Mouse (Mus musculus) kidney, postnatal 14 days (tissue): Measurements from ENCODE around the gene Papolg.
"Not testable (repeated sequence)": the region's sequence is repeated elsewhere in the genome, so short reads cannot be mapped to it uniquely, and the experiment has no call there.

Experiments used
- DNase-seq: peaks from one replicate; pipeline ENCODE4 v3.0.0; 2022; ENCODE audit warnings: mixed read lengths

Gene Papolg

DNA sequence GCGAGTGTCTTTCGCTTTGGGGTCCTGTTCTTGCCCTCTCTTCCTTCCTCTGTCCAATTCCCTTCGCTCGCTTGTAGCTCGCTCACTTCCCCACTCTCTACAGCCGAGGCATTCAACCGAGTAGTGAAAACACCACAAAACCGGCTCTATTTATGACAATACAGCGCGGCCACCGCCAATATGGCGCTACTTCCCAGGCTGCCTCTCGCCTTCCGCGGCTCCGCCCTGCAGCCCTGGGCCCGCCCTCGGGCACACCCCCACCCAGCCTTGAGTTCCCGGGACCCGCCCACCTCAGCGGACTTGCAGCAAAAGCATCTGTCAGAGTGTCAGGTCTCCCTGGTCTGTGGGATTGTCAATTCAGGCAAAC is at the start of gene Papolg:
Papolg (minus strand) TSS at position 194 of the 367 bp plus-strand sequence.
- peak; percentile 95 for DNase-seq

DNA sequence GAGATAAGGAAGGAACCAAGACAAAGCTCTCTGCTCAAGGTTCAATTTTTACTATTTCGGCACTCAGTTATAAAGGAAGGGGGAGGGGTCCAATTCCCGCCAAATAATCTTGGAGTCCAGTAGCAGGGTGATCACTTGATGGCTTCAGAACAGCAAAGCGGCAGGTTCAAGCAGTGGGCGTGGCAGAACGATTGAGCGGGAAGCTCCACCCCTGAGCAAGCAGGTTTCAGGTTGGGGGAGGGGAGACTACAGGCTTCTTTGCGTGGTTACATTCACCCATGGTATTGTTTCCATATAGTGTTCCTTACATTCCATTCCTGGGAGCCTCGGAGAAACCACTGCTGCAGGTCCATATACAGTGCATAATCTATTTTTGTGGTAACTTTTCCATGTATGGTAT is 33.1 kb upstream of the Papolg start:
- DNase-seq = not testable (repeated sequence)

DNA sequence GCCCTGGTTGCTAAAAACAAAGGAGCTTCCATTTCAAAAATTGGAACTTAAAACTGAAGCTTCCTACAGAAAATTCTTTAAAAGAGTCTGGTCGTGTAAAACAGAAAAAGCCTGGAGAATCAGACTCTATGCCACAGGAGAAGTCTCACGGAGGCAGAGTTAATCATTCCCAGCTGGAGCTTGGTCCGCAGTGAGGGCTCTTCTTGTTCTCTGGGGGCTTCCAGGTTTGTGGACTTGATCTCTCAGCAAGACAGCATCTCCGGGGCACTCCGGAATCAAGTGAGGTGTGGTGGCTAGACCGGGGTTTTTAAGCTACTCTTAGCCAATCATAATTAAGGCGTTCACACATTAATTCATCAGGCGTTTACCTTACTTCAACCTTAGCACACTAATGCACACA is 32.6 kb upstream of the Papolg start:
- no peak for DNase-seq

DNA sequence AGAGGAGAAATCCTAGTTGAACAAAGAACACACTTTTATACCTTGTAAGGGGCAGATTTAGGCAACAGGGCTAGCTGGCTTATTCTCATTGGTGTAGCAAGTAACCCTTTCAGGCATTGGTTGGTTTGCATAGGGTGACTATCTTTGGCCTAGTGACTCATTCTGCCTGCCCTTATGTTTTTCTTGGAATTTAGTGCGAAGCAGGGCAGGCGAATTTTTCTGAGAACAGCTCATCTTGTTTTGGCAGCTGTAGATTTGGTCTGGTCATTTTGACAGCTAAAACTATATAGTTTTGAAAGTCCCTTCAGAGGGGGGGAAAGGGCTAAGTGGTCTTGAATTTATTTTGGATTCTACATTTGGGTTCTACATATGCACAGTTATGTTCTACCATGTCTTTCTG is 18.8 kb upstream of the Papolg start:
- not testable (repeated sequence) for DNase-seq

DNA sequence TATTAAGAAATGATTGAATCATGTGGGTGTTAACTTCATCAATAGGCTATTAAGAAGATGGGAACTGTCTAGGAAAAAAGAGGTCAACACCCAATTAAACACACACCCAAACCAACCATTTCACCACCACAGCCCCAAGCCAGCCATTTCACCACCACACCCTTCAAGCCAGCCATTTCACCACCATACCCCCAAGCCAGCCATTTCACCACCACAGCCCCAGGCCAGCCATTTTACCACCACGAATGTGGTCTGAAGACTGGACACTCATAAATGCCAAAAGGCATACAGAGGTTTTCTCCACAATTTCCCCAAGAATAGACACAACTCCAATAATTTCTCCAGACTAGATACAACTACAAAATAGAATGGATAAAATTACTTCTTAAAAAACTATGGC is 8.9 kb upstream of the Papolg start:
- DNase-seq = no peak

DNA sequence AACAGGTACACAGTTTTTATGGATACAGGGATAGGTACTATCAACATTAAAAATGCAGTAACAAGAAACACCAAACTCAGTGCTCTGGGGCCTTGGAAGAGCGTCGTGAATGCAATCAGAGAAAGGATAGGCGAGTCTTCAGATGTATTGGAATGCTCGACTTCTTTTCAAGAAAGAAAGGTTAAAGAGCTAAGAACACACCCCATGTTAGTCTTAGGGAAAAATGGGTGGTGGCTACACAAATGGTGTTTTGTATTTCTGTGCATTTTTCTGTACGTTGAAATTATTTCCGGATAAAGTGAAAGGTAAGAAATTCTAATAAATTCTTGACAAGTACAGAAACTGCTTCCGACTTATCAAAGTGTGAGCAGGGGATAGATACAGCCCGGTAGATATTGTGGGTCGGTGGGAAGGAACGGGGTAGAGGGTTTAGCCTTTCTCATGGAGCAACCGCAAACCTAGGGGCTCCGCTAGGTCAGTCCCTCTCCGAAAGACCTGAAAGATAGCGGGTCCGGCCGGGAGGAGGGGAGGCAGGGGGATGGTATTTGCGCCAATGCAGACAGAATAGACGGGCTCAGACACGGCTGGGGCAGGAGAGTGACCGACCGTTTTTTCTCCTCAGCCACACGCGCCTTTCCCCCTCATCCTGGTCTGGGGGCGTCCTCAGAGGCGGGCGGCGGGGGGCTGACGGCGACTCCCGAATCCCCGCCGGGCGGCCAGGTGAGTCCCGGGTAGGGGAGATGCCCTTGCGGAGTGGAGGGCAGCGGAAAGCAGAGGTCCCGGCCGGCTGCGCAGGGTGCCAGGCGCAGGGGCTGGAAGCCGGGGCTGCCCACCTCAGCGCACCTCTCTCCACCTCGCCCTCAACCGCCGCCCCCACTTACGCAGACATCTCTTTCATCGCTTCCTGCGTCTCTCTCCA is 653 bp downstream of the Papolg start:
- DNase-seq = no peak

DNA sequence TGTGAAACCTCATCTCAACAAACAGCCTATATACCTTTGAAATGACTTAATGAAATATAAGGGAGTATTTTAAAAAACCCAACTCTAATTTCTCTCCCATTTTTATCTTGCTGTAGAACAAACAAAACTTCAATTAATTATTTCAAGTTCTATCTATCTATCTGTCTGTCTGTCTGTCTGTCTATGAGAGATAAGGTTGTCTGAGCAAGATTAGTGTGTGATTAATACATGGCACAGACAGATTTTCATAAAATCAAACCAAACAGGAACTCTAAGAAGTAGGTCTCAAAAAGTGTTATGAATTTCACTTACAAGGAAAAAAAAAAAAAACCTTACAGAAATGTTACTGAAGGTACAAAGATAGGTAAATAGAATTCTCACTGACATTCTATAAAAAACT is 1.5 kb downstream of the Papolg start:
- DNase-seq = no peak

DNA sequence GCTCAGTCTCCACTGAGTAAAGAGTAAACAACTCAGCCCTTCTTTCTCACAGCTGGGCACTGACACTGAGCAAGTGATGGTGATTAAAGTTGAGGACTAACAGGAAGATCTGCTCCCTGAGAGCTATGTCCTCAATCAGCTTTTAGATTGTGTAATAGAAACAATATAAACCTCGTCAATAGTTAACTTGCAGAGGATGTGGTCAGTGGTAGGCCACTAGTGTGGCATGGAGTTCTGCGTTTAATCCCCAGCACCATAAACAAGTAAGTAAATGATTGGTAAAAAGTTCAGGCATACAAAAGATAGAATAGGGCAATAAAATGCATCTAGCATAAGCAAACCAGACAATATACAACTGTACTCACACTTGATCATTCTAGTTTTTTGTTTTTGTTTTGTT is 30.7 kb downstream of the Papolg start:
- DNase-seq = no peak

DNA sequence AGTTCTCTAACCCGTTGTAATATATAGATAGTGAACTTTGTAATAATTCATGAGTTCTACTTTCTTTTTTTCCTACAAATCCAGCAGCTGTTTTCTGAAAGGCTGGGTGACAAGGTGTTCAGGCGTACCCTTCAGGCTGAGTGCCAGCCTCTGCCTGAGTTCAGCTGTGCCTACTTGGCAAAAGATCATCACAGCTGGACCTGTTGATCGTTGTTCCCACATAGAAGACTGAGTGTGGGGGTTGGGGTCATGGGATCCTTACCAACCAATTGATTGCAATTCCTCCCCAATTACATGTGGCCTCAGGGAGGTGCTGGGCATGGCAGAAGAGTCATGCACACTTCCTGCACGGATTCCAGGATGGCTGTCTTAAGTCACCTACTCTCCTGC is 38.3 kb downstream of the Papolg start:
- DNase-seq = no peak

DNA sequence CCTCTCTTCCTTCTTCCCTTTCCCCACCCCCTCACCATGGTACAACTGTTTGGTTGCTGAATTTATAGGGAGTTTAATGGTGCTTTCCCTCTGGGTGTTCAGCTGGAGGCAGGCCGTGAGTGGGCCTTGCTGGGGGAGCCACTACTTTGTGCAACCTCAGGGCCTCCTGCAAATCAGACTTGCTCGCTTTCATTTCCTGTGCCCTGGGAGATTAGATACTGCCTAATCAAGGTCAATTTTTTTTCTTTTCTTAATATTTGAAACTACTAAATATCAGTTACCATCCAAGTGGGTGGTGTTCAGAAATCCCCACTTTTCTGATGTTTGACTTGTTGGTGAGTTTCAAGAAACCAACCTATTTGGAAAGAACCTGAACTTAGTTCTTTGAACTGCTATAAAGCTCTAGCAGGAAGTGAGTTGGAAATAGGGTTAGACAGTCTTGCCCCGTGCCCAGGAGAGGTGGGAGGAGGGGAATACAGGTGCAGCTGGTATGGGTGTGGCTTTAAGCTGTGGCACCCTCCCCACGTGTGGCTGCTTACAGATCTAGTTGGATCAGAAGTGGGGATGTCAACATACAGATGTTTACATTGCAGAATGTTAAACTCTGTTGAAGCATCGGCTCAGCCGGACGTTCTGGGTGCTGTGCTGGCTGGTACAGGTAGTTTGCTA is 38.9 kb downstream of the Papolg start:
- DNase-seq = no peak

DNA sequence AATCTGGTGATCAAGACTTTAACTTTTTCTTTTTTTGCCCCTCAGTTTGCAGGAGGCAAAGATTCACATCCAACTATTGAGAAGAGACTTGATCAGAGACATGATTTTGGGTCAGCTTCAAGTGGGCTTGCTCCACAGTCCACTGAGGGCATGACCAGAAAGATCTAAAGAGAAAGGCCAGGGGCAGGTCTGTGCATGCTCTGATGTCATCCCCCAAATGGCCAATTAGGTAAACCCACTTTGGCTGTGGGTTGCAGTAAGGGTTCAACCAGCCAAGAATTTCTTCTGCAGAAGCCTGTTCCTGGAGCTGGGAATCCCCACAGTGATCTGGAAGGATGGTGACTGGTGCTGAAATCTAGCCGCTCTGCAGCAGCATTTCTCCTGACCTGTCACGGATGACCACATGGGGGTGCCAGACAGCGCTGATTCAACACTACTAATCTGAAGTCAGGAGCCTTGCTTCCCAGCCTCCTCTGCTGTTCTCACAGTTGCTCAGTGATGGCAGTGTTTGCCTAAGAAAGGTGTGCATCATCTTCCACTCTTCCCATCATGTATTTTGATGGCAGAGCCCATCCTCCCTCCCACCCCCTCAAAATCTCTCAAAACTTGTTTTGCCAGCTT is 39.8 kb downstream of the Papolg start:
- DNase-seq = peak; percentile 69

DNA sequence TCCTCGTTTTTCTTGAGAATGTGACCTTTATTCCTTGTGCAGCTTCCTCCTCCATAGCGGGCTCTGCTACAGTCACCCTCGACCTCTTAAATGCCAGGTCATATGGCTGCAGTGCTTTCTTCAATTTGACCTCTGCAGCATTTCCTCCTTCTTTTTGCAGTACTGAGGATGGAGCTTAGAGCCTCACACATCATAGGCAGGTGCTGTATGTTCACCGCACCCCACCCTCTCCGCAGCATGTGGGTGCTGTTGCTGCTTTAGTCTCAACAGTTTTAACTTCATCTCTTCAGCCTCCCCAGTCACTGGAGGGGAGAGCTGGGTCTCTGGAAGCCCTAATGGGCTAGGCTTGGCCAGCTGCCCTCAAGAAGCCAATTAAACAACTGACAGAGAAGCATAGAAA is 41.7 kb downstream of the Papolg start:
- no peak for DNase-seq

DNA sequence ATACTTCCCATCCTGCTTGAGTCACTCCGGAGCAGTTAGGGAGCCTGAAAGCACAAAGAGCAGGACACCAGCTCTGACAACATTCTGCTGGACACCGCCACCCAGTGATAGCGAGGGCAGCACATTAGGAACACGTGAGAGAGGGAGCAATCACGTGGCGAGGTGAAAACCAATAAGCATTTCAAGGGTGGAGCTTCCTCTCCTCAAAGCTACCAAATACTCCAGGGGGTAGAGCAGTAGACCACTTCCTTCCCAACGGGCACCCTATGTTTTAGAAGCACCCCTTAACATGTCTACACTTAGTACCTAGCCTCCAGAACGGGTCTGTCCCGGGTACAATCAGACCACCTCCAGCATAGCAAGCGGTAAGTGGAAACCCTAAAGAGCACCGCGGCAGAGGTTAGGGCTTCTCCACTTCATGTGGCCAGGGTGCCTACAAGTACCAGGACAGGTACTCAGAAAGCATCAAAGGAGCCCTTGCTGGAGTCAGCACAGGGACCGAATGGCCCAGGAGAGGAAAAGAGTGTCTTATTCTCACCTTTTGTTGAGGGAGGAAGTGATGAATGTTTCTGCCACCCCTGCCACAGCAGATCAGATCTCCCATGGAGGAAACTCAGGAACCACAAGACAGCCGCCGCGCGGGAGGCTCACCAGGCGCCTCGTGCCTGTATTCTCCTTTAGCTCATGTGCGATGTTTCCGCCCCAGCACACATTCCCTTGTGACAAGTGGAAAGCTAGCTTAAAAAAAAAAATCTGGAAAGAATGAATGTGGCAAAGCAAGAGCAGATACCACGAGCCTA is 48.8 kb downstream of the Papolg start:
- no peak for DNase-seq

DNA sequence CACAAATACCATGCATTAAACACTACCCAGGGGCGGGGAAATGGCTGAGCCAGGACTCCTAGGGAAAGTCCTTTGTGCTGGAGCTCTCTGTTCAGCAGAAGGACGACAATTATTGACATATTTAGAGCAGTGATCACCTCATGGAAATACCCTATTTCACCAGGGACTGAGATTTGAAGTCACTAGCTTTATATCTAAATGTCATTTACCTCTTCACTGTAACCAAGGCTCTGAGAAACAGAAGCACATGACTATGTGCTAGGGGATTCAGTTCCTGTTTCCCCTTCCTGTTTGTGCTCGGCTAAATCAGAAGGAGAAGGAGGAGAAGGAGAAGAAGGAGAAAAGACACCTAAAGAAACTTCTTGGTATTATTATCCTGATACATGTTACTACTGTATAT is 71.8 kb downstream of the Papolg start:
- DNase-seq = no peak

DNA sequence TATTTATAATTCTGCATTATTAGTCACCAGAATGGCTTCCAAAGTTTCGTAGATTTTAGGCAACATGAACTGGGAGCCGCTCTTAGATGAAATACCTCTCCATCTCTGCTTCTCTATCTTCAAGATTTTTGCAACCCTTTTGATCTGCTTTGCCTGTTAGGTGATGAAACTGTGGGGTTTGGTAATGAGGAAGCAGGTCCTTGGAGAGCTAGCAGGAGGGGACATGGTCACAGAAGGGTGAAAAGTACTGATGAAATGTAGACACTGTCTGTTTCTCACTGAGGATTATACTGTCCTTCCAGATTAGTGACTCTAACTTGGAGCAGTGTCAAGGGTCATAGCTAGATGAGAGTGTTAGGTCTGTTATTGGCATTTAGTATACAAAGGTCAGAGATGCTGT is 73.4 kb downstream of the Papolg start:
- DNase-seq = no peak

DNA sequence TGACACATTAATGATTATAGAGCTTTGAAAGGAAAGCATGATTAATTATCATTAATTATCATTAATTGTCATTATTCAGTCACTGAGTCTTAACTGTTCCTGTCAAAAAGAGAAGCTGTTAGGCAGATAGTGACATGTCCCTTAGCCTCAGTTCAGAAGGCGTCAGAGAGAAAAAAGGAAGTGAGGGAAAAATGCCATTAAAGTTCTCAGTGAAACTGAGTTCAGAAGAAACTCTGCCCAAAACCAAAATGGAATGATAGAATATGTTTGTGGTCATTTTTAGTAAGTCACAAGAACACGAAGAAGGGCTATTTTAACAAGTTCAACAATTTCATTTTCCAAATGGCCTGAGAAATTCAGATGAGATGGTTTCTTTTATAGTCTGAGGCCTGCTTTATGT is 74.1 kb downstream of the Papolg start:
- no peak for DNase-seq

DNA sequence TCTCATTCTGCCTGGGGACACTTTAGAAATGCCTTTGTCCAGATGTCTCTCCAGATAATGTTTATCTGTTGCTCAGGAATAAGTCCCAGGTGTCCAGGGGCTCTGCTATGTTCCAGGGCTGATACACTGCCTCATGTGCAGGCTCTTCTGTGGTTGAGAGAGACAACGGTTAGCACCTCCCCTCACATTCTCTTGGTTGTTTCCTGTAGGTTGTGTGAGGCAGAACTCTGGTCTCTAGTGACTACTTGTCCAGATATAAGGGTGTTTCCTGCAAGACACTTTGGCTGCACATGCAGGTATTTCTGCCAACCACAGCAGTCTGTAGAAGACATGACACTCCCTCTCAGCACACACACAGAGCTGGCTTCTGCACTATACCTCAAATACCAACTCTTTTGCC is 76.3 kb downstream of the Papolg start:
- no peak for DNase-seq
